Mouse (Mus musculus) brain, embryonic 14.5 days (tissue): ENCODE data around the gene Gimap3.

Source experiments
- CTCF ChIP-seq: fragments of 200-500 bp; IDR thresholded peaks from 2 replicates; pipeline ENCODE4 v1.5.1; 2012; ENCODE audit warnings: inconsistent platforms, mild to moderate bottlenecking, moderate library complexity, borderline replicate concordance; ENCODE audit not compliant: insufficient read depth, insufficient read length; ENCODE audit errors: extremely low read depth
- POLR2A ChIP-seq: fragments of 200-500 bp; IDR thresholded peaks from 2 replicates; pipeline ENCODE4 v1.6.1; 2012; ENCODE audit warnings: mild to moderate bottlenecking, inconsistent platforms, borderline replicate concordance; ENCODE audit not compliant: poor library complexity, insufficient read depth, insufficient read length, severe bottlenecking; ENCODE audit errors: extremely low read depth

DNA sequence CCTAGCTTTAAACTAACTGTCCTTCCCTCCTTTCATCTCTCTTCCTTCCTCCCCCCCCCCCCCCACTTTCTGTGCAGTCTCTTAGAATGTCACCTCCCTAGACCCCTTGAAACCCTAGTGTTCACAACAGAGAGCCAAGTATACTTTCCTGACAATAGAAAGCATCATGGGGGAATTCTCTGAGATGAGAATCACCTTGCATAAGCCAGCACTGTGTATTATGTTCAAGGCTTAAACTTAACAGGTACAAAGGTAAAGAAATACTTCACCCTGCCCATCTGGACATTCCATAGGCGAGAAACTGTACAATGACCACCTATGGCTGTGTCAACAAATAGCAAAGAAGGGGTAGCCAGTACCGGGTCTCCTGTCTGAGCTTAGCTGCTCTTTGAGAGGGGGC lies 25.2 kb downstream of the Gimap3 start:
- no peak for TF ChIP-seq POLR2A
- no peak for TF ChIP-seq CTCF
